Mouse (Mus musculus): Measurements from ENCODE around the gene Tbc1d22a. TPM values are rescaled to one million over a fixed set of nuclear protein-coding genes. Genes with fewer than 3 reads are reported as not detected.

Gene Tbc1d22a
- polyA plus RNA-seq, 1 experiment from 2014 or later, result 9.5 TPM

- Histone ChIP-seq H3K27me3 (ENCODE audit: insufficient read depth, poor library complexity, severe bottlenecking) (peaks cover 51% of the 10 kb centered on the region), H3K27ac (no peak overlapping the region; the same call in 1 of the 2 replicates), H3K36me3 (no peaks in the 10 kb centered on the region), H3K9me3 (no peaks in the 10 kb centered on the region), H3K4me3 (no peak overlapping the region), H3K4me1 (peaks cover 69% of the 10 kb centered on the region)
- no peak for DNase-seq (ENCODE audit: low spot score)
- WGBS, result 41% methylated on average over 5 of the region's 5 CpGs
Measured at GRCm38 (mm10) chr15:86482362-86482761, 268.1 kb downstream of the Tbc1d22a start.

- no peaks in the 10 kb centered on the region for H3K9me3 ChIP-seq
- H3K36me3 ChIP-seq, result no peaks in the 10 kb centered on the region
- no peak for DNase-seq (ENCODE audit: low spot score)
- 64% methylated on average over 6 of the region's 6 CpGs for WGBS
- H3K4me3 ChIP-seq, result no peak overlapping the region
- peaks cover 65% of the 10 kb centered on the region for H3K4me1 ChIP-seq
- H3K27me3 ChIP-seq (ENCODE audit: insufficient read depth, poor library complexity, severe bottlenecking), result peaks cover 46% of the 10 kb centered on the region
- no peak overlapping the region for H3K27ac ChIP-seq
Measured at GRCm38 (mm10) chr15:86485815-86486214, 271.6 kb downstream of the Tbc1d22a start.

DNA sequence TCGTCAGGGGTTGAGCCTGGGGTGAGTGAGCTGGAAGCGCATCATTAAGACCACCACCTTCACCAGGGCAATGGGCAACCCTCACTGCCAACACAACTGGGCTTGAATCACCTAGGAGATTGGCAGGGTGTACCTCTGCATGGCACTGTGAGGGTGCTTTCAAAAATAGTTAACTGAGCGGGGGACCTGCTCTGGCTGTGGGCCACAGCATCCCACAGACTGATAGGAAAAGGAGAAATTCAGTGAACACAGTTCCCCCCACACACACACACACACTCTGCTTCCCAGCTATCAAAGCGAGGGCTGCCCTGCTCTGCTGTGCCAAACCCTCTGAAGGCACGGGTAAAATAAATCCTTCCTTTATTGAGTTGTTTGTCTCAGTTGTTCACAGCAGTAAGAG lies 273.1 kb downstream of the Tbc1d22a start:
- no peaks in the 10 kb centered on the region for H3K9me3 ChIP-seq
- H3K27me3 ChIP-seq (ENCODE audit: insufficient read depth, poor library complexity, severe bottlenecking), result peaks cover 51% of the 10 kb centered on the region
- peaks cover 59% of the 10 kb centered on the region for H3K4me1 ChIP-seq
- no peak overlapping the region for H3K27ac ChIP-seq
- no peak for DNase-seq (ENCODE audit: low spot score)
- 71% methylated on average over 5 of the region's 5 CpGs for WGBS
- H3K4me3 ChIP-seq, result no peak overlapping the region
- no peaks in the 10 kb centered on the region for H3K36me3 ChIP-seq

- DNase-seq (ENCODE audit: low spot score), result no peak
- Histone ChIP-seq H3K27ac (no peak overlapping the region), H3K36me3 (no peaks in the 10 kb centered on the region), H3K27me3 (ENCODE audit: insufficient read depth, poor library complexity, severe bottlenecking) (peaks cover 41% of the 10 kb centered on the region), H3K9me3 (no peaks in the 10 kb centered on the region), H3K4me1 (peaks cover 27% of the 10 kb centered on the region), H3K4me3 (no peak overlapping the region)
- 86% methylated on average over 12 of the region's 12 CpGs for WGBS
Measured at GRCm38 (mm10) chr15:86491434-86492099, 277.3 kb downstream of the Tbc1d22a start.

- Histone ChIP-seq H3K36me3 (no peaks in the 10 kb centered on the region), H3K27me3 (ENCODE audit: insufficient read depth, poor library complexity, severe bottlenecking) (peaks cover 40% of the 10 kb centered on the region), H3K9me3 (no peaks in the 10 kb centered on the region), H3K4me1 (peaks cover 17% of the 10 kb centered on the region), H3K27ac (no peak overlapping the region), H3K4me3 (no peak overlapping the region)
- WGBS, result 62% methylated on average over 5 of the region's 5 CpGs
- no peak for DNase-seq (ENCODE audit: low spot score)
Measured at GRCm38 (mm10) chr15:86492636-86493035, 278.4 kb downstream of the Tbc1d22a start.

GRCm38 (mm10) chr15:86496209-86496608 lies 281.9 kb downstream of the Tbc1d22a start:
- WGBS, result 81% methylated on average over 4 of the region's 4 CpGs
- DNase-seq (ENCODE audit: low spot score), result no peak

DNA sequence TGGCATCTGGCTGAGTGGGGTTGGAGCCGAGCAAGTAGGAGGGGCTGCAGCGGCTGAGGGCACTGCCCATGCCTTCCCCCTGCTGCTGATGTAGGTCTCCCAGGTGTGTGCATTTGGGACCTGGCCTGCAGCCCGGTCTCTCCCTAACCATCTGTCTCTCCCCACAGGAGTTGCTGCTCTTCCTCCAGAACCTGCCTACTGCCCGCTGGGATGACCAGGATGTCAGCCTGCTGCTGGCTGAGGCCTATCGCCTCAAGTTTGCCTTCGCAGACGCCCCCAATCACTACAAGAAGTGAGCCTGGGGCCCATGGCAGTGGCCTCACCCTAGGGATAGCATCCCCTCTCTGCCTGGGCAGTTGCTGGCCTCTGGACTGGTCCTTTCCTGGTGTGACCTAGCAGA lies 282.4 kb downstream of the Tbc1d22a start:
- H3K27ac ChIP-seq, result no peak overlapping the region
- H3K4me1 ChIP-seq, result peaks cover 8% of the 10 kb centered on the region
- WGBS, result 93% methylated on average over 7 of the region's 7 CpGs
- no peak overlapping the region for H3K4me3 ChIP-seq
- H3K36me3 ChIP-seq, result no peaks in the 10 kb centered on the region
- no peaks in the 10 kb centered on the region for H3K9me3 ChIP-seq
- DNase-seq (ENCODE audit: low spot score), result no peak
- peaks cover 26% of the 10 kb centered on the region for H3K27me3 ChIP-seq (ENCODE audit: insufficient read depth, poor library complexity, severe bottlenecking)

More at GRCm38 (mm10) chr15:86496209-86496608, 281.9 kb downstream of the Tbc1d22a start:
- Histone ChIP-seq H3K27ac (no peak overlapping the region), H3K4me3 (no peak overlapping the region), H3K36me3 (no peaks in the 10 kb centered on the region), H3K4me1 (peaks cover 8% of the 10 kb centered on the region), H3K9me3 (no peaks in the 10 kb centered on the region), H3K27me3 (ENCODE audit: insufficient read depth, poor library complexity, severe bottlenecking) (peaks cover 30% of the 10 kb centered on the region)

GRCm38 (mm10) chr15:86500536-86500935 lies 286.3 kb downstream of the Tbc1d22a start:
- no peak for DNase-seq (ENCODE audit: low spot score)
- no peak overlapping the region for H3K27ac ChIP-seq
- H3K4me1 ChIP-seq, result no peaks in the 10 kb centered on the region; the same call in 1 of the 2 replicates
- H3K36me3 ChIP-seq, result no peaks in the 10 kb centered on the region
- H3K9me3 ChIP-seq, result no peaks in the 10 kb centered on the region
- no peak overlapping the region for H3K4me3 ChIP-seq
- H3K27me3 ChIP-seq (ENCODE audit: insufficient read depth, poor library complexity, severe bottlenecking), result peaks cover 13% of the 10 kb centered on the region; the same call in 1 of the 2 replicates

DNA sequence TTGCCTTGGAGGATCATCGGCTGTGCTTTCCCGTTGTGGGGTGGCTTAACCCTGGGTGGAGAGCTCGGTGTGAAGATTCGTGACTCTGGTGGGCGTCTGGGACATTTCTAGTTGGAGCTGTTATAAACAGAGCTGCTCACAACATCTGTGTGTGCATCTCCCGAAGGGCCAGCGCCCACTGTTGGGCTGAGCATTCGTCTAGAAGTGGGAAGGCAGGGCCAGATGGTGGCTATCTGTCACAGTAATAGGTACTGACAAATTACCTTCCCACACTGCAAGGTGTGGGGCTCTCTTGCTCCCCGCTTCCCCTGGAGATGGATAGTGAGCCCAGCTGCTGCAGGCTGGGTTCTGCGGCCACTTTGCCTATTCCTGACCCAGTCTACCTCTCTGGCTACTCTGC lies 289.2 kb downstream of the Tbc1d22a start:
- Histone ChIP-seq H3K36me3 (no peaks in the 10 kb centered on the region), H3K4me1 (no peaks in the 10 kb centered on the region; the same call in 1 of the 2 replicates), H3K27me3 (ENCODE audit: insufficient read depth, poor library complexity, severe bottlenecking) (0 out of 2 replicates have a peak, but pooled peaks cover 3% of the 10 kb centered on the region), H3K4me3 (no peak overlapping the region), H3K27ac (no peak overlapping the region), H3K9me3 (no peaks in the 10 kb centered on the region)
- DNase-seq (ENCODE audit: low spot score), result peak; percentile 63
- 84% methylated on average over 10 of the region's 10 CpGs for WGBS

DNA sequence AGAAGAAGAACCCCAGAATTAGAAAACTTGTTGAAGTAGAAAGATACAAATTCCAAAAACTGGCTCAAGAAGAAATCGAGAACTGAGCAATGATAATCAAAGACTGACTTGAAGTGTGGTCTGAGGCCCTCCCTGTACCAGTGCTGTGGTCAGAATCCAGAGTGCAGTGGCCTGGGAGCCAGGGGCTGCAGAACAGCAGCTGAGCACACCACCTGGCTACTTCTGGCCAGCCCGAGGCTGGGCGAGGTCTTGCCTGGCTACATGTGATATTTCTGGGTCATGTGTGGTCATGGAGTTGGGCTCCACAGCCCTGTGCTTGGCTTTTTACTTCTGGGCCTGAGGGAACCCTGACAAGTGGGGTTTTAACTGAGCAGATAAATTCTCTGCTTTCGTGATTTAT lies 292.4 kb downstream of the Tbc1d22a start:
- no peaks in the 10 kb centered on the region for H3K4me1 ChIP-seq
- DNase-seq (ENCODE audit: low spot score), result no peak
- H3K27me3 ChIP-seq (ENCODE audit: insufficient read depth, poor library complexity, severe bottlenecking), result peaks cover 8% of the 10 kb centered on the region; the same call in 1 of the 2 replicates

GRCm38 (mm10) chr15:86507546-86507945 lies 293.3 kb downstream of the Tbc1d22a start:
- Histone ChIP-seq H3K27me3 (ENCODE audit: insufficient read depth, poor library complexity, severe bottlenecking) (peaks cover 13% of the 10 kb centered on the region; the same call in 1 of the 2 replicates), H3K36me3 (no peaks in the 10 kb centered on the region), H3K27ac (no peak overlapping the region), H3K4me3 (no peak overlapping the region), H3K9me3 (no peaks in the 10 kb centered on the region), H3K4me1 (no peaks in the 10 kb centered on the region)
- DNase-seq (ENCODE audit: low spot score), result no peak
- 82% methylated on average over 8 of the region's 8 CpGs for WGBS

More for the DNA sequence above, 292.4 kb downstream of the Tbc1d22a start:
- Histone ChIP-seq H3K27ac (no peak overlapping the region), H3K9me3 (no peaks in the 10 kb centered on the region), H3K36me3 (no peaks in the 10 kb centered on the region), H3K4me3 (no peak overlapping the region)
- WGBS, result 63% methylated on average over 4 of the region's 4 CpGs

- no peak overlapping the region for H3K4me3 ChIP-seq
- WGBS, result 78% methylated on average over 7 of the region's 7 CpGs
- H3K4me1 ChIP-seq, result no peaks in the 10 kb centered on the region
- H3K9me3 ChIP-seq, result no peaks in the 10 kb centered on the region
- peaks cover 12% of the 10 kb centered on the region; the same call in 1 of the 2 replicates for H3K27me3 ChIP-seq (ENCODE audit: insufficient read depth, poor library complexity, severe bottlenecking)
- DNase-seq (ENCODE audit: low spot score), result no peak
- H3K27ac ChIP-seq, result no peak overlapping the region
- H3K36me3 ChIP-seq, result no peaks in the 10 kb centered on the region
Measured at GRCm38 (mm10) chr15:86508406-86509176, 294.3 kb downstream of the Tbc1d22a start.

GRCm38 (mm10) chr15:86509601-86510000 lies 295.3 kb downstream of the Tbc1d22a start:
- Histone ChIP-seq H3K36me3 (no peaks in the 10 kb centered on the region), H3K27ac (no peak overlapping the region), H3K27me3 (ENCODE audit: insufficient read depth, poor library complexity, severe bottlenecking) (peaks cover 11% of the 10 kb centered on the region; the same call in 1 of the 2 replicates), H3K4me1 (no peaks in the 10 kb centered on the region), H3K9me3 (no peaks in the 10 kb centered on the region), H3K4me3 (no peak overlapping the region)
- 72% methylated on average over 6 of the region's 6 CpGs for WGBS
- DNase-seq (ENCODE audit: low spot score), result no peak
